Comparison of ENCODE assay signal across 8 mouse cellular contexts in genomic region chr17:27857649-27858475, GRCm38 (mm10). TPM values are rescaled to one million over a fixed set of nuclear protein-coding genes. Genes with fewer than 3 reads are reported as not detected.
DNase-seq lines count a peak whose midpoint lies in the region; ATAC-seq and TF ChIP-seq lines count a peak whose summit lies in the region.

No protein-coding gene starts in this region.

- TF ChIP-seq CTCF in liver, adult 2 months (IDR thresholded peaks at IDR 0.05; ENCODE audit: low read depth, low read length), result no peak
- no peak for TF ChIP-seq CTCF in small intestine, adult 2 months (IDR thresholded peaks at IDR 0.05; ENCODE audit: extremely low read depth, insufficient read length, insufficient replicate concordance, low read depth, low read length)

- ATAC-seq in lung, embryonic 15.5 days (ENCODE audit: borderline replicate concordance, extremely low read depth, low FRiP score, low TSS enrichment), result no peak
- no peak for ATAC-seq in forebrain, embryonic 11.5 days (replicated peaks; ENCODE audit: low FRiP score)

- peak overlapping the region; percentile 83 for H3K4me2 ChIP-seq in lung, embryonic 15.5 days
- peak overlapping the region; percentile 88 for H3K4me2 ChIP-seq in forebrain, embryonic 11.5 days (ENCODE audit: low read depth, low read length, severe bottlenecking)

- no peaks in the 10 kb centered on the region for H3K27me3 ChIP-seq in lung, embryonic 15.5 days
- H3K27me3 ChIP-seq in forebrain, embryonic 11.5 days (ENCODE audit: control insufficient read depth, insufficient read depth, low read length), result no peaks in the 10 kb centered on the region
- H3K27me3 ChIP-seq in liver, adult 2 months (ENCODE audit: control insufficient read depth, insufficient read depth, low read length), result no peaks in the 10 kb centered on the region
- no peaks in the 10 kb centered on the region for H3K27me3 ChIP-seq in small intestine, adult 2 months (ENCODE audit: control insufficient read depth, insufficient read depth, low read length)

- H3K4me1 ChIP-seq in lung, embryonic 15.5 days, result peaks cover 18% of the 10 kb centered on the region
- no peaks in the 10 kb centered on the region; the same call in 1 of the 2 replicates for H3K4me1 ChIP-seq in forebrain, embryonic 11.5 days (replicated peaks; ENCODE audit: control insufficient read depth, insufficient read depth, low read length)
- H3K4me1 ChIP-seq in liver, adult 2 months (ENCODE audit: control insufficient read depth, insufficient read depth, low read length), result peaks cover 10% of the 10 kb centered on the region
- peaks cover 8% of the 10 kb centered on the region; the same call in 1 of the 2 replicates for H3K4me1 ChIP-seq in small intestine, adult 2 months (ENCODE audit: control insufficient read depth, insufficient read depth, insufficient read length, low read length)

- peak overlapping the region; percentile 80 for H3K9ac ChIP-seq in lung, embryonic 15.5 days
- peak overlapping the region; percentile 86 for H3K9ac ChIP-seq in forebrain, embryonic 11.5 days (ENCODE audit: low read length)
- no peak overlapping the region for H3K9ac ChIP-seq in liver, adult 2 months (ENCODE audit: low read depth, low read length)

- DNase-seq in lung, adult 18-20 months, result no peak
- DNase-seq in forebrain, embryonic 11.5 days (ENCODE audit: low spot score), result no peak
- DNase-seq in liver, adult 2 months (ENCODE audit: extremely low read depth, low read depth, low spot score), result peak; percentile 73
- DNase-seq in gastrocnemius, postnatal 4 days (ENCODE audit: low spot score in 2 of 2), result no peak
- no peak for DNase-seq in left cerebral cortex, adult 9 months (ENCODE audit: low spot score in 2 of 2)
- no peak for DNase-seq in kidney, postnatal 14 days

- H3K27ac ChIP-seq in lung, embryonic 15.5 days, result 0 out of 2 replicates have a peak overlapping the region, but pooled peaks have one; percentile 62
- no peak overlapping the region for H3K27ac ChIP-seq in forebrain, embryonic 11.5 days (ENCODE audit: low read depth, low read length)
- H3K27ac ChIP-seq in liver, adult 2 months (replicated peaks; ENCODE audit: insufficient read depth, low read depth, low read length), result peak overlapping the region; percentile 63
- H3K27ac ChIP-seq in small intestine, adult 2 months (ENCODE audit: insufficient read depth, low read depth, low read length), result no peak overlapping the region

- H3K4me3 ChIP-seq in lung, embryonic 15.5 days, result peak overlapping the region; percentile 78
- H3K4me3 ChIP-seq in forebrain, embryonic 11.5 days (ENCODE audit: low read depth, low read length), result peak overlapping the region; percentile 69
- peak overlapping the region; percentile 81; the same call in 1 of the 2 replicates for H3K4me3 ChIP-seq in liver, adult 2 months (ENCODE audit: insufficient read depth, low read depth, low read length)
- H3K4me3 ChIP-seq in small intestine, adult 2 months (ENCODE audit: low read depth, low read length), result peak overlapping the region; percentile 97

- TF ChIP-seq POLR2A in liver, adult 2 months (IDR thresholded peaks at IDR 0.05; ENCODE audit: extremely low read depth, insufficient read depth, low read length), result no peak
- TF ChIP-seq POLR2A in small intestine, adult 2 months (IDR thresholded peaks at IDR 0.05; ENCODE audit: low read depth, low read length), result no peak

- H3K9me3 ChIP-seq in lung, embryonic 15.5 days, result no peaks in the 10 kb centered on the region
- no peaks in the 10 kb centered on the region for H3K9me3 ChIP-seq in forebrain, embryonic 11.5 days (ENCODE audit: control insufficient read depth, low read length)

- H3K36me3 ChIP-seq in lung, embryonic 15.5 days, result peaks cover 15% of the 10 kb centered on the region
- no peaks in the 10 kb centered on the region; the same call in 1 of the 2 replicates for H3K36me3 ChIP-seq in forebrain, embryonic 11.5 days (ENCODE audit: control insufficient read depth, insufficient read depth, low read length)
- H3K36me3 ChIP-seq in liver, adult 2 months (ENCODE audit: control insufficient read depth, insufficient read depth, low read length), result peaks cover 2% of the 10 kb centered on the region; the same call in 1 of the 2 replicates
- 0 out of 2 replicates have a peak, but pooled peaks cover 2% of the 10 kb centered on the region for H3K36me3 ChIP-seq in small intestine, adult 2 months (ENCODE audit: control insufficient read depth, insufficient read depth, low read length)

- H3K79me2 ChIP-seq in liver, adult 2 months (ENCODE audit: control insufficient read depth, insufficient read depth, low read length), result peaks cover 12% of the 10 kb centered on the region

- 27% methylated on average over 11 of the region's 11 CpGs for WGBS in lung, embryonic 15.5 days
- WGBS in forebrain, embryonic 11.5 days, result 62% methylated on average over 11 of the region's 11 CpGs
- 19% methylated on average over 11 of the region's 11 CpGs for WGBS in liver, adult 2 months
- WGBS in small intestine, adult 2 months, result 30% methylated on average over 11 of the region's 11 CpGs

RNA-seq across cellular contexts. Expression of gene Uhrf1bp1, which starts 1.6 kb away (rescaled TPM):
- 3.5 and 4.8 TPM in 2 replicates for polyA plus RNA-seq in lung, embryonic 15.5 days (2015; fragmentation: Nextera tagmentation; extraction: Ambion mirVana)
- polyA plus RNA-seq in forebrain, embryonic 11.5 days (2014; fragmentation: Nextera tagmentation; extraction: Ambion mirVana), result 7.8 and 9.7 TPM in 2 replicates
- total RNA-seq in liver, adult 2 months (2014; rRNA removed), result 5.0 and 5.5 TPM in 2 replicates
- 7.0 and 7.2 TPM in 2 replicates for polyA plus RNA-seq in liver, adult 2 months (2012; rRNA removed)
- 1.8 TPM in 2 replicates for polyA plus RNA-seq in small intestine, adult 2 months (2012; rRNA removed)
- total RNA-seq in gastrocnemius, postnatal 4 days (2021), result 10 to 100 TPM; 19.3 to 19.5 TPM

RNA-seq across cellular contexts. Expression of gene Snrpc, which starts 19.9 kb away (rescaled TPM):
- 320 and 343 TPM in 2 replicates for polyA plus RNA-seq in lung, embryonic 15.5 days (2015; fragmentation: Nextera tagmentation; extraction: Ambion mirVana)
- 371 and 373 TPM in 2 replicates for polyA plus RNA-seq in forebrain, embryonic 11.5 days (2014; fragmentation: Nextera tagmentation; extraction: Ambion mirVana)
- total RNA-seq in liver, adult 2 months (2014; rRNA removed), result 24.4 and 27.1 TPM in 2 replicates
- polyA plus RNA-seq in liver, adult 2 months (2012; rRNA removed), result 42.2 and 49.6 TPM in 2 replicates
- 60.8 and 108 TPM in 2 replicates for polyA plus RNA-seq in small intestine, adult 2 months (2012; rRNA removed)
- 100 to 1,000 TPM in 1 of 2 experiments, 10 to 100 TPM in 1; 97.3 to 109 TPM for total RNA-seq in gastrocnemius, postnatal 4 days (2021)

RNA-seq across cellular contexts. Expression of gene D17Wsu92e, which starts 37.4 kb away (rescaled TPM):
- 15.9 and 16.8 TPM in 2 replicates for polyA plus RNA-seq in lung, embryonic 15.5 days (2015; fragmentation: Nextera tagmentation; extraction: Ambion mirVana)
- polyA plus RNA-seq in forebrain, embryonic 11.5 days (2014; fragmentation: Nextera tagmentation; extraction: Ambion mirVana), result 12.7 and 14.1 TPM in 2 replicates
- total RNA-seq in liver, adult 2 months (2014; rRNA removed), result 93.0 and 117 TPM in 2 replicates
- polyA plus RNA-seq in liver, adult 2 months (2012; rRNA removed), result 159 and 178 TPM in 2 replicates
- polyA plus RNA-seq in small intestine, adult 2 months (2012; rRNA removed), result 45.6 and 89.6 TPM in 2 replicates
- 10 to 100 TPM; 69.7 to 74.0 TPM for total RNA-seq in gastrocnemius, postnatal 4 days (2021)

RNA-seq across cellular contexts. Expression of gene Anks1, which starts 51.2 kb away (rescaled TPM):
- polyA plus RNA-seq in lung, embryonic 15.5 days (2015; fragmentation: Nextera tagmentation; extraction: Ambion mirVana), result 17.1 and 19.3 TPM in 2 replicates
- 40.9 and 42.6 TPM in 2 replicates for polyA plus RNA-seq in forebrain, embryonic 11.5 days (2014; fragmentation: Nextera tagmentation; extraction: Ambion mirVana)
- 8.8 and 9.0 TPM in 2 replicates for total RNA-seq in liver, adult 2 months (2014; rRNA removed)
- polyA plus RNA-seq in liver, adult 2 months (2012; rRNA removed), result 9.4 and 10.0 TPM in 2 replicates
- polyA plus RNA-seq in small intestine, adult 2 months (2012; rRNA removed), result 16.8 and 28.2 TPM in 2 replicates
- total RNA-seq in gastrocnemius, postnatal 4 days (2021), result 10 to 100 TPM; 38.3 to 40.1 TPM

RNA-seq across cellular contexts. Expression of gene Taf11, which starts 51.8 kb away (rescaled TPM):
- 68.6 and 73.5 TPM in 2 replicates for polyA plus RNA-seq in lung, embryonic 15.5 days (2015; fragmentation: Nextera tagmentation; extraction: Ambion mirVana)
- polyA plus RNA-seq in forebrain, embryonic 11.5 days (2014; fragmentation: Nextera tagmentation; extraction: Ambion mirVana), result 92.1 and 98.5 TPM in 2 replicates
- total RNA-seq in liver, adult 2 months (2014; rRNA removed), result 7.8 and 8.9 TPM in 2 replicates
- 5.1 and 6.0 TPM in 2 replicates for polyA plus RNA-seq in liver, adult 2 months (2012; rRNA removed)
- 2.0 and 3.9 TPM in 2 replicates for polyA plus RNA-seq in small intestine, adult 2 months (2012; rRNA removed)
- 10 to 100 TPM; 27.7 to 27.9 TPM for total RNA-seq in gastrocnemius, postnatal 4 days (2021)

Comparison
In these comparisons a context has a peak if more than half of its experiments do, and no peak if none do; other contexts are left out.
1. H3K27ac ChIP-seq: peak in lung, embryonic 15.5 days (single experiment) and liver, adult 2 months (single experiment); none in forebrain, embryonic 11.5 days (single experiment) and small intestine, adult 2 months (single experiment).
2. Peak in every context shown above with its lines, with median percentiles within 50 percentile points of each other: H3K4me3 ChIP-seq.